Mouse (Mus musculus): Measurements from ENCODE around the gene Spns1. TPM values are rescaled to one million over a fixed set of nuclear protein-coding genes. Genes with fewer than 3 reads are reported as not detected.
"Not testable (repeated sequence)": the region's sequence is repeated elsewhere in the genome, so short reads cannot be mapped to it uniquely, and the experiment has no call there.

The Spns1 gene
- polyA plus RNA-seq, 1 experiment from 2014 or later: 44.4 TPM

DNA sequence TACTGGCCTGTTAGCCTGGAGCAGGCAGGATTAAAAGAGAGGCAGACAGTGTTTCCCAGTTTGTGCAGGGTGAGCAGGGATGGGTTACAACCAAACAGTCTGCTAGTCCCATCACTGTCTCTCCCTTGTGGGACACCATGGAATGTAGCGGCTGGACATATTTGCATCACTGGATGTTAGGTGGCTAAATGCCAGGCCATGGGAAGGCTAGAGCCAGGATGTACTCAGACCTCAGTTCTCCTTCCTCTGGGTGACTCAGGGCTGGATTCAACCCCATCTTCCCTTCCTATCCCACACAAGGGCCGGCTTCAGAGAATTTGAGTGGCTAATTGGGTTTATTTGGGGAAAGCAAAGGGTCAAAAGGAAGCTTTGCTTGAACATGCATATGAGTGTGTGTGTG, 31.4 kb upstream of the Spns1 start:
- Histone ChIP-seq H3K4me3 (ENCODE audit: low read depth, low read length) (no peak overlapping the region), H3K27ac (ENCODE audit: low read depth) (no peak overlapping the region), H3K9me3 (ENCODE audit: control insufficient read depth, low read length) (no peaks in the 10 kb centered on the region), H3K4me2 (ENCODE audit: low read length) (no peak overlapping the region), H3K4me1 (replicated peaks; ENCODE audit: control insufficient read depth, insufficient read depth, low read length) (no peaks in the 10 kb centered on the region), H3K9ac (ENCODE audit: low read length) (no peak overlapping the region), H3K27me3 (replicated peaks; ENCODE audit: control insufficient read depth, insufficient read depth, low read length) (no peaks in the 10 kb centered on the region), H3K36me3 (ENCODE audit: control insufficient read depth, insufficient read depth, low read length) (no peaks in the 10 kb centered on the region)
- no peak for DNase-seq (ENCODE audit: low spot score)
- ATAC-seq (replicated peaks; ENCODE audit: low FRiP score, low TSS enrichment, low read depth): no peak
- 88% methylated on average over 2 of the region's 2 CpGs for WGBS

DNA sequence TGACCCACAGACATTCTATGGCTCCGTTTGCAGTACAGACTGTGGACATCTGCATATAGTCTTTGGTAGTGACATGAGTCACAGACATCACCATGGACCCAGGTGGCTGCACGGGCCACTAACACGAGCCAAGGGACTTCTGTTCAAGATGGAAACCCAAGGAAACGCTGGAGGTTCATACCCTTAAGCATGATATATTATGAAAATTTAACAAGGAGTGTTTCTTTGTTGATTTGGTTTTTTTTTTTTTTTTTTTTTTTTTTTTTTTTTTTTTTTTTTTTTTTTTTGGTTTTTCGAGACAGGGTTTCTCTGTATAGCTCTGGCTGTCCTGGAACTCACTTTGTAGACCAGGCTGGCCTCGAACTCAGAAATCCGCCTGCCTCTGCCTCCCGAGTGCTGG, 25.3 kb upstream of the Spns1 start:
- H3K4me3 ChIP-seq (ENCODE audit: low read depth, low read length); H3K27ac ChIP-seq (ENCODE audit: low read depth); DNase-seq (ENCODE audit: low spot score); H3K36me3 ChIP-seq (ENCODE audit: control insufficient read depth, insufficient read depth, low read length); H3K4me2 ChIP-seq (ENCODE audit: low read length); H3K9ac ChIP-seq (ENCODE audit: low read length); ATAC-seq (replicated peaks; ENCODE audit: low FRiP score, low TSS enrichment, low read depth); H3K27me3 ChIP-seq (replicated peaks; ENCODE audit: control insufficient read depth, insufficient read depth, low read length); H3K9me3 ChIP-seq (ENCODE audit: control insufficient read depth, low read length); H3K4me1 ChIP-seq (replicated peaks; ENCODE audit: control insufficient read depth, insufficient read depth, low read length): not testable (repeated sequence)
- WGBS: 72% methylated on average over 8 of the region's 8 CpGs

DNA sequence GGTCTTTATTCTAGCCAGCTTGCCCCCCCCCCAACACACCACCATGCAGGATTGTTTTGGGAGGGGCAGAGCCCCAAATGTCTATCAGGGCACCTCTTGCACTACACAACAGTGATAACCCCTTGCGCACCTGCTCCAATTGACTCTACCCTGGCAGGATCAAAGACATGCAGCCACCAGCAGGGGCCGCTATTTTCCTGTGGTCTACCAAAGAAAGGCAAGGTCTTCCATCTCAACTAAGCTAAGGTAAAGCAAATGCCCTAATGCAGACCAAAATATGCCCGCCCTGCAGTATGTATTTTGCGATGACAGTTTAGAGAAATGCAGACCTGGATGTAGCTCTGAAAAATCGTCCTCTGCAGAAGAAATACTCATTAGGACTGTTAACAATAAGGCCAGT, 22.3 kb upstream of the Spns1 start:
- Histone ChIP-seq H3K9me3 (ENCODE audit: control insufficient read depth, low read length) (no peaks in the 10 kb centered on the region), H3K4me1 (replicated peaks; ENCODE audit: control insufficient read depth, insufficient read depth, low read length) (no peaks in the 10 kb centered on the region; the same call in 1 of the 2 replicates), H3K27me3 (replicated peaks; ENCODE audit: control insufficient read depth, insufficient read depth, low read length) (no peaks in the 10 kb centered on the region), H3K4me3 (ENCODE audit: low read depth, low read length) (no peak overlapping the region), H3K36me3 (ENCODE audit: control insufficient read depth, insufficient read depth, low read length) (no peaks in the 10 kb centered on the region), H3K27ac (ENCODE audit: low read depth) (no peak overlapping the region), H3K9ac (ENCODE audit: low read length) (no peak overlapping the region), H3K4me2 (ENCODE audit: low read length) (no peak overlapping the region)
- WGBS: 14% methylated on average over 5 of the region's 5 CpGs
- ATAC-seq (replicated peaks; ENCODE audit: low FRiP score, low TSS enrichment, low read depth): no peak
- DNase-seq (ENCODE audit: low spot score): peak; percentile 92

DNA sequence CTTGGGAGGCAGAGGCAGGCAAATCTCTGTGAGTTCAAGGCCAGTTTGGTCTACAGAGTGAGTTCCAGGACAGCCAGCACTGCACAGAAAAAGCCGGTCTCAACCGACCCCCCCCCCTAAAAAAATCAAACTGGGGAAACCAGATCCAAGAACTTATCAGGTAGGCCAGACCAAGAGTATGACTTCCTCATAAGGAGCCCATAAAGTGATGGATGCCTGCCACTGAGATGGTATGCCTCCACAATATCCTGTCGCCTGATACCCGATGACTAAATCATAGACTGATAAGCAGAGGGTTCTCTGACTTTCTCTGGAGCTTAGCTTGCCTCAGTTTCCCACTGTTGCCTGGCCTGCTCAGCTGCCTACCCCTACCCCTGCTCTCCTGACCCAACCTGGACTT, 20.6 kb upstream of the Spns1 start:
- Histone ChIP-seq H3K9ac (ENCODE audit: low read length) (no peak overlapping the region), H3K4me1 (replicated peaks; ENCODE audit: control insufficient read depth, insufficient read depth, low read length) (no peaks in the 10 kb centered on the region; the same call in 1 of the 2 replicates), H3K4me2 (ENCODE audit: low read length) (no peak overlapping the region), H3K36me3 (ENCODE audit: control insufficient read depth, insufficient read depth, low read length) (no peaks in the 10 kb centered on the region), H3K9me3 (ENCODE audit: control insufficient read depth, low read length) (no peaks in the 10 kb centered on the region), H3K27ac (ENCODE audit: low read depth) (no peak overlapping the region), H3K4me3 (ENCODE audit: low read depth, low read length) (no peak overlapping the region), H3K27me3 (replicated peaks; ENCODE audit: control insufficient read depth, insufficient read depth, low read length) (no peaks in the 10 kb centered on the region)
- no peak for DNase-seq (ENCODE audit: low spot score)
- no peak for ATAC-seq (replicated peaks; ENCODE audit: low FRiP score, low TSS enrichment, low read depth)
- WGBS: 91% methylated on average over 4 of the region's 4 CpGs

DNA sequence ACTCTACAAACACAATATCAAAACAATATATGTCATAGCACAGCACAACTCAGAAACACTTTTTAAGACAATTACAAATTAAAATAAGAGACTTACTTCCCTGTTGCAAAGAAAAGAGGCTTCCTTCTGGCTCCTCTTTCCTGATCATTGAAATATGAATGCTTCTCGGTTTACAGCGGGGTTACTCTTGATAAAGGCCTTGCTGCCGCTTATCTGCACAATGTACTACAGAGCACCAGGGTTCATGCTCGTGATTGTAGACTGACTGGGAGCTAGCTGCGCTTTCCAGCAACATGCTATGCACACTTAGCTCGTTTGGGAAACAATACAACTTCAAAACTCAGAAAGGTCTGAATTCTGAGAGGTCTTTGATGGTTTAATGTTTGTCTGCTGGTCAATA, 20.0 kb upstream of the Spns1 start:
- H3K27me3 ChIP-seq (replicated peaks; ENCODE audit: control insufficient read depth, insufficient read depth, low read length): no peaks in the 10 kb centered on the region
- WGBS: 59% methylated on average over 6 of the region's 6 CpGs
- H3K4me3 ChIP-seq (ENCODE audit: low read depth, low read length): no peak overlapping the region
- no peak for ATAC-seq (replicated peaks; ENCODE audit: low FRiP score, low TSS enrichment, low read depth)
- no peak for DNase-seq (ENCODE audit: low spot score)
- H3K27ac ChIP-seq (ENCODE audit: low read depth): no peak overlapping the region
- H3K4me2 ChIP-seq (ENCODE audit: low read length): peak overlapping the region; percentile 40
- H3K9ac ChIP-seq (ENCODE audit: low read length): peak overlapping the region; percentile 34; the same call in 1 of the 2 replicates
- no peaks in the 10 kb centered on the region for H3K9me3 ChIP-seq (ENCODE audit: control insufficient read depth, low read length)
- H3K4me1 ChIP-seq (replicated peaks; ENCODE audit: control insufficient read depth, insufficient read depth, low read length): no peaks in the 10 kb centered on the region; the same call in 1 of the 2 replicates
- no peaks in the 10 kb centered on the region for H3K36me3 ChIP-seq (ENCODE audit: control insufficient read depth, insufficient read depth, low read length)

DNA sequence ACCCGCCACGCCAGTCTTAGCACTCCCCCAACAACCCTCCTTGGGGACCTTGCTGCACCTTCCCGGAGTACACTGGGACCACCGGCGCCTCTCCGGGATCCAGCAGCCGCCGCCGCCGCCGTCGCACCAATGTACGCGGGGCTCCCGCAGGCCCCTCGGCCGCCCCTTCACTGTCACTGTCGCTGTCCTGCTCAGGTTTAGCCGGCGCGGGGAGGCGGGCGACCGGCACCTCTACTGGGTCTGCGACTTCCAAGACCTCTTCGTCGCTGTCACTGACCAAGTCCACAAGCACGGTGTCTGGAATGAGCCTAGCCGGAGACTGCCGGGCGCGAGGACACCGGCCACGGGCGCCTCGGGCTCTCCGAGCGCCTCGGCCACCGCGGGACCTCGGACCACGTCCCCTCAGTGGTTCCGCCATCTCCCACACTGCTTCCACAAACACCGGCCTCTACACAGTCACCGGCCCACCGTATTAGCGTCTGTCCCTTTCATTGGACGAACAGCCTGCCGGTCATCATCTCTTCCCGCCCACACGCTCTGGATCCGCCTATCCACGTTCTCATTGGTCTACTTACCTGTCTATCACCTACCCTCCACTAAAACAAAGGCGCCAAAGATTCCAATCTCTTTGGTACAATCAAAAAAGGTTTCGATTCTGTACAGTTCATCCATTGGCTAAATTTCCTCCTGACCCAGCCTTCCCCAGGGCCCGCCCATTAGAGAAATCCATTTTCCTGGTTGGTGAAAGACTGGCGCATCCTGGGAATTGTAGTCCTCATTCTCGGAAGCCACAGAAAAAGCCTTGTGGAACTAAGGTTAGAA, 19.3 kb upstream of the Spns1 start, which contains the start of gene Nfatc2ip:
TSS of gene Nfatc2ip (minus strand) at position 440 of the 822 bp plus-strand sequence.
- peak within 1 kb of the TSS; percentile 84 for H3K4me2 ChIP-seq (ENCODE audit: low read length)
- H3K36me3 ChIP-seq (ENCODE audit: control insufficient read depth, insufficient read depth, low read length): 0 out of 2 replicates have a peak, but pooled peaks cover 2% of the 10 kb centered on the region
- under 1% methylated on average over 58 of the region's 59 CpGs for WGBS
- peak within 1 kb of the TSS; percentile 73 for H3K9ac ChIP-seq (ENCODE audit: low read length)
- DNase-seq (ENCODE audit: low spot score) (peak; percentile 99), ATAC-seq (replicated peaks; ENCODE audit: low FRiP score, low TSS enrichment, low read depth) (peak; percentile 100)
- peak within 1 kb of the TSS; percentile 94 for H3K4me3 ChIP-seq (ENCODE audit: low read depth, low read length)
- no peaks in the 10 kb centered on the region for H3K27me3 ChIP-seq (replicated peaks; ENCODE audit: control insufficient read depth, insufficient read depth, low read length)
- no peaks in the 10 kb centered on the region; the same call in 1 of the 2 replicates for H3K4me1 ChIP-seq (replicated peaks; ENCODE audit: control insufficient read depth, insufficient read depth, low read length)
- no peaks in the 10 kb centered on the region for H3K9me3 ChIP-seq (ENCODE audit: control insufficient read depth, low read length)
- H3K27ac ChIP-seq (ENCODE audit: low read depth): 0 out of 2 replicates have a peak within 1 kb of the TSS, but pooled peaks have one; percentile 43

DNA sequence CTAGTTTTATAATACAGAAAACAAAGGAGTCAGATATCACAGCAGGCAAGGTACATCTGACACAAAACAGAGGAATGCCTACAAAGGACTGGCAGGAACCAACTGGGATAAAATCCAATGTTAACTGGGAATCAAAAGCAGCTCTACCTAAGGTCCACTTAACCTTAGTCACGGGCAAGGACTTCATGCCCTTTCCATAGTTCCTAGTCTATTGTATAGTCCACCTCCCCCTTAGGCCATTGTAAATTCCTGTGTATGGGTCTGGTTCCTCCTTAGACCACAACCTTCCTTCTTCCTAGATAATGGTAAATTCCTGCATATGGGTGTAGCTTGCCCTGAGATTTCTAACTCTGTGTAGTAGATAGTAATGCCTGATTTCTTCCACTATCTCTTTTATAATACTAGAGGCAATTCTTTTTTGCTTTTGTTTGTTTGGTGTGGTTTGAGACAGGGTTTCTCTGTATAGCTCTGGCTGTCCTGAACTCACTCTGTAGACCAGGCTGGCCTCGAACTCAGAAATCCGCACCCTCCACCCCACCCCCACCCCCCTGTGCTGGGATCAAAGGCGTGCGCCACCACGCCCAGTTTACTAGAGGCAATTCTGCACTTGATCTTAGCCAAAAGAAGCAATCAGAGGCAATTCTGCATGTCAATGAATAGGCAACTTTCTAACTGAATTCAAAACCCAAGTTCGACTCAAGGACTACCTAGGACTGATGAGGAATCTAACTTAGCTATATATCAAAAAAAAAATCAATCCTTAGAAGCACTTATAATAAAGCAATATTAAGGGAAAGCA, 15.0 kb upstream of the Spns1 start:
- WGBS: 91% methylated on average over 7 of the region's 7 CpGs
- not testable (repeated sequence) for DNase-seq (ENCODE audit: low spot score); H3K9ac ChIP-seq (ENCODE audit: low read length); ATAC-seq (replicated peaks; ENCODE audit: low FRiP score, low TSS enrichment, low read depth); H3K9me3 ChIP-seq (ENCODE audit: control insufficient read depth, low read length); H3K4me1 ChIP-seq (replicated peaks; ENCODE audit: control insufficient read depth, insufficient read depth, low read length); H3K27ac ChIP-seq (ENCODE audit: low read depth); H3K4me3 ChIP-seq (ENCODE audit: low read depth, low read length); H3K4me2 ChIP-seq (ENCODE audit: low read length); H3K27me3 ChIP-seq (replicated peaks; ENCODE audit: control insufficient read depth, insufficient read depth, low read length)
- H3K36me3 ChIP-seq (ENCODE audit: control insufficient read depth, insufficient read depth, low read length): peaks cover 36% of the 10 kb centered on the region

DNA sequence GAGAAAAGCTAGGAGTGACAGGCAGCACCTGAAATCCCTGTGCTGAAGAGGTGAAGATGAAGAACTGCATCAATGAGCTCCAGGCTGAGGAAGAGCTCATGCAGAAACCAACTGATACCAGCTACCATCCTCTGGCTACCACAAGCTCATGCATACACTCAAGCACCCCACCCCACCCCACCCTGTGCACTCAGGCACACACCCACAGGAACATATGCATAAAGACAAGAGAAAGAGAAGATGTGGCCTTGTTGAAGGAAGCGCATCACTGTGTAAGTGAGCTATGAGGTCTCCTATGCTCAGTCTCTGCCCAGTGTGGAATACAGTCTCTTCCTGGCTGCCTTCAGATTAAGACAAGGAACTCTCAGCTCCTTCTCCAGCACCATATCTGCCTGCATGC, 10.9 kb upstream of the Spns1 start:
- ATAC-seq (replicated peaks; ENCODE audit: low FRiP score, low TSS enrichment, low read depth): no peak
- WGBS: 96% methylated on average over 1 of the region's 1 CpGs
- no peaks in the 10 kb centered on the region for H3K4me1 ChIP-seq (replicated peaks; ENCODE audit: control insufficient read depth, insufficient read depth, low read length)
- no peak for DNase-seq (ENCODE audit: low spot score)
- H3K27ac ChIP-seq (ENCODE audit: low read depth): no peak overlapping the region
- no peak overlapping the region for H3K9ac ChIP-seq (ENCODE audit: low read length)
- H3K4me3 ChIP-seq (ENCODE audit: low read depth, low read length): no peak overlapping the region
- no peaks in the 10 kb centered on the region for H3K9me3 ChIP-seq (ENCODE audit: control insufficient read depth, low read length)
- peaks cover 55% of the 10 kb centered on the region for H3K36me3 ChIP-seq (ENCODE audit: control insufficient read depth, insufficient read depth, low read length)
- H3K4me2 ChIP-seq (ENCODE audit: low read length): no peak overlapping the region
- no peaks in the 10 kb centered on the region for H3K27me3 ChIP-seq (replicated peaks; ENCODE audit: control insufficient read depth, insufficient read depth, low read length)

Measured in intestine, embryonic 14.5 days (tissue).